Mouse (Mus musculus): Measurements from ENCODE around the gene Myo1g. TPM values are rescaled to one million over a fixed set of nuclear protein-coding genes. Genes with fewer than 3 reads are reported as not detected.

Gene Myo1g
- polyA plus RNA-seq (2015; fragmentation: Nextera tagmentation; extraction: Ambion mirVana) = 2.9 and 4.1 TPM in 2 replicates

DNA sequence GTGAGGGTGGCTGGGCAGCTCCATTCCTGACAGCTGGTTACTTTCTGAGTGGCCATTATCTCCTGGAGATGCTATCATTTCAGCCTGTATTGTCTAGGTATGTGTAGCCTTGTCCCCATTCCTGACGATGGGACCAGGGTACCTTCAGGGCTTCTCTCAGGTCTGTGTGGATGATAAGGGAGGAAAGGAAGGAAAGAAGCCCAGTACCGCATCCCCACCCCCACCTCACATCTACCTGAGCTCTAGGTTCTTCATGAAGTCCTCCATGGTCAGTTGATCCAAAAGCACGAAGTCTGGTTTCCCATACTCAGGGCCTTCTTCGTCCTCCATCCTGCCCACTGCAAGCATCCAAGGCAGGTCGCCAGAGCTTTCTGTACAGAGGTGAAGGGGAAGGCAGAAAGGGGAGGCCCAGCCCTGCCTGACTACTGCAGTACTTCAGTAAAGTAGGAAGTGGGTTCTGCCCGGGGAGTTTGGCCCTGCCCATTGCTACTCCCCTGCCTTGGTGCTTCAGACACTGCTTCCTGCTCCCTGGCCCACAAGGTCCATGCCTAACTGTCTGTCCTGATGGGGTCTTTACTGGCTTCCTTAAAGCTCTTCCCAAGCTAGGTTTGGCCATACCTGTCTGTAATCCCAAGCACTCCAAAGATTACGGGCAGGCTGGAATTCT is at the start of gene Myo1g:
Gene Myo1g, minus strand, starts transcription at position 459 of the 667 bp plus-strand sequence.
- 66% methylated on average over 7 of the region's 7 CpGs for WGBS
- Histone ChIP-seq H3K9ac (no peak within 1 kb of the TSS), H3K4me3 (no peak within 1 kb of the TSS), H3K4me2 (no peak within 1 kb of the TSS), H3K27ac (no peak within 1 kb of the TSS), H3K9me3 (no peaks in the 10 kb centered on the region), H3K4me1 (no peaks in the 10 kb centered on the region), H3K27me3 (no peaks in the 10 kb centered on the region), H3K36me3 (peaks cover 20% of the 10 kb centered on the region)
- ATAC-seq (ENCODE audit: borderline replicate concordance, extremely low read depth, low FRiP score, low TSS enrichment) = no peak

DNA sequence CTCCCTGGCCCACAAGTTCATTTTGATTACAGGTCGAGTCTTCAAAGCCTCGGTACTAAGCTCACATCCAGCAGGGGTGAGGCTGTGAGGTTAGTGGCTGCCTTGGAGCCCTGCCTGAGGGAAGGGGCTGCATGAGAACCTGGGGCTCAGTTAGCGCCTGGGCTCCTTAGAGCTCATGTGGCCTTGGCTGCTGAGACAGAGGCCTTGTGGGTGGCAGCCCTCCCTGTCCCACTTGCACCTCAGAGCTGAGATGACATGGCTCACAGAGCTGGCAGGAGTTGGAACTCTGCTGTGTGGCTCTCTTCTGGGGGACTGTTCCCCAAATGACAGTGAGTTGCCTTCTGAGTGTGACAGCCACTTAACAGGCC is 48.6 kb upstream of the Myo1g start:
- no peaks in the 10 kb centered on the region for H3K27me3 ChIP-seq
- H3K27ac ChIP-seq = no peak overlapping the region
- no peak overlapping the region for H3K4me3 ChIP-seq
- H3K4me2 ChIP-seq = no peak overlapping the region
- ATAC-seq (ENCODE audit: borderline replicate concordance, extremely low read depth, low FRiP score, low TSS enrichment) = no peak
- peaks cover 12% of the 10 kb centered on the region for H3K4me1 ChIP-seq
- H3K9ac ChIP-seq = no peak overlapping the region
- 43% methylated on average over 3 of the region's 3 CpGs for WGBS
- H3K36me3 ChIP-seq = peaks cover 18% of the 10 kb centered on the region
- no peaks in the 10 kb centered on the region for H3K9me3 ChIP-seq

DNA sequence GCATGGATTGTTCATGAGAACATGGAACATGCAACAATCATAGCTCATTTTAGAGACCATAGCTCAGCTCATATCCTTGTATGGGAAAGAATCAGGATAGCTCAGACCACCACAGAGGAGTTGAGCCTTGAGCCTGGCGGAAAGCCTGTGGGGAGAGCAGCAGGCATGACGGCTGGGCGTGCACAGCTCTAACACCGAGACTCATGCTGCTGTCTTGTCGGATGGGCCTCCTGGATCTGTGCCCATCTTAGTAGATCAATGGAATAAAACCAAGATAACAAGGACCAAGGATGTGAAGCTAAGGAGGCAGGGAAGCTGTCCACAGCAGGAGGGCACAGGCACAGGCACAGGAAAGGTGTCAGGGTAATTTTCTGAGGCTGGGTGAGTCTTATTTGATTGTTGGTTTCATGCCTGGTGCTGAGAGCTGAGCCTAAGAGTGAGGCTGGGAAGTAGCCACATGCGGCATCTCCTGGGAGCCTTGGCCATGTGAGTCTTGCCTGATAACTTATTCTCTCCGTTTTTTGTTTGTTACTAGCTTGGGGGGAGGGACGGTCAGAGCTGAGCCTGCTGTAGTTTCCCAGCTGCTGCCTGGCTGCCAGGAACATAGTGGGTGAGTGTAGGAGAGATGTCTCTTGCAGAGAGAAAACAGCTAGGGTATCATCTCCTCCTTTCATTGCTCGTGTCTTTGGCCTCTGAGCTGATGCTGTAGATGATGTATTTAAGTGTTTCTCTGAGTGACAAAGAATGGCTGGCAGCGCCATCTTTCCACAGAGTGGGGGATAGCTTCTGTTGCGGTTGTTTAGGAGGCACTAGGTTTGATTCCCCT is 48.0 kb upstream of the Myo1g start:
- H3K9ac ChIP-seq = no peak overlapping the region
- WGBS = 50% methylated on average over 11 of the region's 11 CpGs
- no peak overlapping the region for H3K4me2 ChIP-seq
- H3K27ac ChIP-seq = 0 out of 2 replicates have a peak overlapping the region, but pooled peaks have one; percentile 22
- ATAC-seq (ENCODE audit: borderline replicate concordance, extremely low read depth, low FRiP score, low TSS enrichment) = peak; percentile 39; the same call in 1 of the 2 replicates
- H3K36me3 ChIP-seq = peaks cover 17% of the 10 kb centered on the region
- H3K4me3 ChIP-seq = no peak overlapping the region
- no peaks in the 10 kb centered on the region for H3K27me3 ChIP-seq
- no peaks in the 10 kb centered on the region for H3K9me3 ChIP-seq
- peaks cover 12% of the 10 kb centered on the region for H3K4me1 ChIP-seq

DNA sequence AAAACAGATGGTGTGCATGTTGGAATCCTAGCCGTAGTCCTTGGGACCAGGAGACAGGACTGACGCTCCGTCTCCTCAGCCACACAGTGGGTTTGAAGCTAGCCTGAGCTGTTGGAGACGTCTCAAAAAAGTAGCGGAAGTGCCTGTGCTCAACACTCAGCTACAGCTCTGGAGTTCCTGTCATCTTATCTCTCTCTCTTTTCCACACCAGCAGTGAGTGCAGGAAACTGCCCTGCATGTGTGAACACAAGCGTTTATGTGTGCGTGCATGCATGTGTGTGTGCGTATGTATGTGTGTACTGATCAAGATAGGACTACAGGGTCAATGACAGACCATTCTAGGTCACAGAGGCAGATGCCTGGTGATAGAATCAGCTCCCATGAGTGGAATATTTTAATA is 47.2 kb upstream of the Myo1g start:
- Histone ChIP-seq H3K4me1 (peaks cover 12% of the 10 kb centered on the region), H3K9ac (no peak overlapping the region), H3K4me3 (no peak overlapping the region), H3K9me3 (no peaks in the 10 kb centered on the region), H3K27me3 (no peaks in the 10 kb centered on the region), H3K36me3 (peaks cover 10% of the 10 kb centered on the region; the same call in 1 of the 2 replicates), H3K4me2 (no peak overlapping the region), H3K27ac (no peak overlapping the region)
- WGBS = 59% methylated on average over 8 of the region's 8 CpGs
- ATAC-seq (ENCODE audit: borderline replicate concordance, extremely low read depth, low FRiP score, low TSS enrichment) = no peak

DNA sequence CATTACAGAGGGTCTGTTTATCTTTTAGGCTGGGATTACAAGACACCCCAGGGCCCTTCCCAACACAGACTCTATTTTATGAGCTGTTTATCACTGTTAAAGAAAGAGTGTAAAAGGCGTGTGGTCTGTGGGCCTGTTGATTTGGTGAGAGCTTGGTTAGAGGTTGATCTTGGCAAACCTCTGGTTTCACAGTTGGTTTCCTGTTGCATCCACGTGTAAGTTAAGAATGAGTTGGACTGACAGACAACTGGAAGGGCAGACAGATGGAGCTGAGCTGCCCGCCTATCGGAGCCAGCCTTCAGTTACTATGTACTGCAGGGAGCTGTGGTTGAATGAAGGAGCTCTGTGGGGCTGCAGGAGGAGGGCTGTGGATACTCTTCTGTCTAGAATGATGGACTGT is 45.7 kb upstream of the Myo1g start:
- ATAC-seq (ENCODE audit: borderline replicate concordance, extremely low read depth, low FRiP score, low TSS enrichment) = no peak
- H3K9me3 ChIP-seq = no peaks in the 10 kb centered on the region
- H3K9ac ChIP-seq = no peak overlapping the region
- 72% methylated on average over 4 of the region's 4 CpGs for WGBS
- H3K4me3 ChIP-seq = no peak overlapping the region
- no peak overlapping the region for H3K4me2 ChIP-seq
- H3K4me1 ChIP-seq = peaks cover 12% of the 10 kb centered on the region
- H3K27me3 ChIP-seq = no peaks in the 10 kb centered on the region
- no peak overlapping the region for H3K27ac ChIP-seq
- H3K36me3 ChIP-seq = peaks cover 5% of the 10 kb centered on the region; the same call in 1 of the 2 replicates

DNA sequence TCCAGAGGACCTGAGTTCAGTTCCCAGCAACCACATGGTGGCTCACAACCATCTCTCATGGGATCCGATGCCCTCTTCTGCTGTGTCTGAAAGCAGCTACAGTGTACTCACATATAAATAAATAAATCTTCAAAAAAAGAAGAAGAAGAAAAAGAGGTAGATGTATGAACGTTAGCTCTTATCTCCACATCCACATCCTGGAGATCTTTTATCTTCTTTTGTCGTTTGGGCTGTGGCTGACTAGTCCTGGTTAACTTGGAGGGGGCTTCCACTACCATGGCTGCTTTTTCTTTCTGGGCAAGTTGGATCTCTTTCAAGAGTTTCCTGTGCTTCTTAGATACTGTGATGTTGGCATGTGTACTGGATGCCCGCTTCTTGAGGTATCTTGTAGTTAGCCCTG is 42.4 kb upstream of the Myo1g start:
- Histone ChIP-seq H3K9ac (no peak overlapping the region), H3K4me2 (no peak overlapping the region), H3K4me1 (peaks cover 4% of the 10 kb centered on the region; the same call in 1 of the 2 replicates), H3K4me3 (no peak overlapping the region), H3K27ac (no peak overlapping the region), H3K27me3 (no peaks in the 10 kb centered on the region), H3K9me3 (no peaks in the 10 kb centered on the region), H3K36me3 (no peaks in the 10 kb centered on the region)
- WGBS = 68% methylated on average over 4 of the region's 4 CpGs
- no peak for ATAC-seq (ENCODE audit: borderline replicate concordance, extremely low read depth, low FRiP score, low TSS enrichment)

DNA sequence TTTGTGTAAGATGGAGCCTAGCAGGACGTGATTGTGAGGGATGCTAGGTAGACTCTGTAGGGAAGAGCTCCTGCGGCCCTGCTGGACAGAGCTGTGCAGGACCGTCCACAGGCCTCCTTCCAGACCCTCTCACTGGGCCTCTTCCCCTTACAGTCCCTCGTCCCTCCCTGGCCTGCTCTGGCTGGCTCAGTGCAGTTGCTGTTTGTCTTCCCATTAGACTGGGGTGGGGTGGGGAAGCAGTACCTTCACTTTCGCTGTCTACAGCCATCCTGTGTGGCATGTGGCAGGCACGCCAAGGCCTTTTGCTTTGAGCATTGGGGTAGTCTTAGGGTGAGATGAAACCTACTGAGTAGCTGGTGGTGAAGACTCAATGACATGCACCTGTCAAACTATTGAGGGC is 41.6 kb upstream of the Myo1g start:
- no peak overlapping the region for H3K4me2 ChIP-seq
- H3K4me3 ChIP-seq = no peak overlapping the region
- WGBS = 69% methylated on average over 6 of the region's 6 CpGs
- no peaks in the 10 kb centered on the region for H3K9me3 ChIP-seq
- H3K36me3 ChIP-seq = no peaks in the 10 kb centered on the region; the same call in 1 of the 2 replicates
- no peak overlapping the region for H3K27ac ChIP-seq
- H3K9ac ChIP-seq = no peak overlapping the region
- ATAC-seq (ENCODE audit: borderline replicate concordance, extremely low read depth, low FRiP score, low TSS enrichment) = no peak
- no peaks in the 10 kb centered on the region for H3K27me3 ChIP-seq
- no peaks in the 10 kb centered on the region for H3K4me1 ChIP-seq

DNA sequence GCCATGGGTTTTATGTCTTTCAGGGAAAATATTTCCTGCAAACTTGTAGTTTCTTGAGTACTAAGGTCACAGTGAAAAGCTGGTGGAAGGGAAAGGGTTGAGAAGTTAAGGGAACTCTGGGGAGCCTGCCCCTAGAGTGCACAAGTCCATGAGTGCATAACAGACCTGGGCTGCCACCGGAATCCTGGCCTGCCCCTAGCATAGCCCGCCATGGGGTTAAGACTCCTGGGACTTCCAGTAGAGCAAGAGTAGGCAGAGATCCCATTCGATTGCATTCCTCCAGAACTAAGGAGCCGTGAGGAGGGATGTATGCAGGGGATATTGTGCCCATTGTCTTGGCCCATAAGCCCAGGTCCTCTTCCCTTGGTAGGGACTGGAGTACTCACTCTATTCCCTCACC is 40.7 kb upstream of the Myo1g start:
- Histone ChIP-seq H3K4me1 (no peaks in the 10 kb centered on the region), H3K4me2 (no peak overlapping the region), H3K4me3 (no peak overlapping the region), H3K9me3 (no peaks in the 10 kb centered on the region), H3K9ac (no peak overlapping the region), H3K27ac (no peak overlapping the region), H3K27me3 (no peaks in the 10 kb centered on the region), H3K36me3 (peaks cover 4% of the 10 kb centered on the region; the same call in 1 of the 2 replicates)
- no peak for ATAC-seq (ENCODE audit: borderline replicate concordance, extremely low read depth, low FRiP score, low TSS enrichment)
- WGBS = 90% methylated on average over 4 of the region's 4 CpGs

DNA sequence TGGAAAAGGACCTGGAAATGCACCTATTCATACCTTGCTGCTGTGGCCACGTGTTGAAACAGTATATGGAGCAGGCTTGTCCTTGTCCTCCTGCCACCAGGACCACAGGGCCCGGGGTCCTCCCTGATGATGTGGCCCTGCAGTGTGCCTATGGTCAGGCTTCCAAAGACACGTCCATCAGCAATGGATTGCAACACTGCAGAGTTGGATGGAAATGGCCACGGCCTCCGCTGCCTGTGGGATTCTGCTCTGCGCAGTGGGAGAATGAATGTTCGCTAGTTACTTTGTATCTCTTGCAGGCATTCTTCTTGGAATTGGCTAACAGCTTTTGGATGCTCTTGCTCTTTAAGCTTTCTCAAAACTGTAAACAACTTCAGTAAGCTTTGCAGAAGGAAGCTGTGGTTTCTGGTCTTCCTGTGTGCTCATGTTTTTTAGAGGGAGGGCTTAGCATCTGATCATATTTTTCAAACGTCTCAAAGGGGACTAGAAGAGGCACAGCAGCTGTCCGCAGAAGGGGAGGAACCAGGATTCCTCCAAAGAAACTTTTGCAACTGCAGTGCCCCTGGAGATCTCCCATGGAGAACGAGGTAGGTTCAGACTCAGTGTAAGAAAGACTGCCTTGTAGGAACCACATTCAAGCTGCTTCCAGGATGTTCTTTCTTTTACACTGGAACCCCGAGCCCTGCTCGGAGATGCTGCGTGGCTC is 40.0 kb upstream of the Myo1g start:
- 76% methylated on average over 13 of the region's 13 CpGs for WGBS
- ATAC-seq (ENCODE audit: borderline replicate concordance, extremely low read depth, low FRiP score, low TSS enrichment) = no peak
- Histone ChIP-seq H3K27ac (0 out of 2 replicates have a peak overlapping the region, but pooled peaks have one; percentile 1), H3K27me3 (no peaks in the 10 kb centered on the region), H3K36me3 (peaks cover 4% of the 10 kb centered on the region; the same call in 1 of the 2 replicates), H3K4me3 (no peak overlapping the region), H3K9me3 (no peaks in the 10 kb centered on the region), H3K4me2 (no peak overlapping the region), H3K4me1 (no peaks in the 10 kb centered on the region), H3K9ac (no peak overlapping the region)

DNA sequence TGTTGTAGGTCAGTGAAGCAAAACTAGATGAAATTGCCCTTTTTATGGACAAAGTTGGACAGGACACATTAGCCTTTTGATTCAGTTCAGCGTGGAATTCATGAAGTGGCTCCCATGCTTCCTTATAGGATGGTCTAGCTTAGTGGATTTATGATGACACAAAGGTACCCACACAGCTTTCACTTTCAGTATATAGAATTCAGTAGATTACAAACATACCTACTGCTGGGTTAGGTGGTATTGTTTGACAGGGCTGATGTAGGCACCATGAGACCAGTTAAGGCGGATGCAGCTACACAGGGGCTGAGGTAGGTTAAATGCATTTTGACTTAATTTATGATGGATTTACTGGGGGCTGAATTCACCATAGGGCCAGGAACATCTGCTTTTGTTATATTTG is 39.2 kb upstream of the Myo1g start:
- Histone ChIP-seq H3K9me3 (no peaks in the 10 kb centered on the region), H3K27ac (no peak overlapping the region), H3K36me3 (peaks cover 4% of the 10 kb centered on the region; the same call in 1 of the 2 replicates), H3K4me1 (0 out of 2 replicates have a peak, but pooled peaks cover 3% of the 10 kb centered on the region), H3K27me3 (no peaks in the 10 kb centered on the region), H3K4me3 (no peak overlapping the region), H3K9ac (no peak overlapping the region), H3K4me2 (no peak overlapping the region)
- no peak for ATAC-seq (ENCODE audit: borderline replicate concordance, extremely low read depth, low FRiP score, low TSS enrichment)
- WGBS = 93% methylated on average over 2 of the region's 2 CpGs

DNA sequence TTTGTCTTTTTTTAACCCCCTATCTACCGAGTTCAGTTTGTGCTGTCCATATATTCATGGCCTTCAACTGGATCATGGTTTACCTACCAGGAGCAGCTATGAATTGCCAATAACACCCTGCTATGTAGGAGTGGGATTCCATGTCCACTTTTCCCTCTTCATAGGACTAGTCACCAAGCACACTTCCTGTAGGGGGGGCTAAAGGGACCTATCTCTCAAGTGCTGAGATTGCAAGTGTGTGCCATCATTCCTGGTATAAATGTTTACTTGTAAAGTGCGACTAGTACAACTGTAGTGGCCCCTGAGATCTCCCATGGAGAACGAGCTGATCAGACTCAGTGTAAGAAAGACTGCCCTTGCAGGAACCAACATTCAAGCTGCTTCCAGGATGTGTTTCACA is 37.5 kb upstream of the Myo1g start:
- 71% methylated on average over 3 of the region's 3 CpGs for WGBS
- Histone ChIP-seq H3K9me3 (no peaks in the 10 kb centered on the region), H3K27me3 (no peaks in the 10 kb centered on the region), H3K27ac (no peak overlapping the region), H3K4me2 (no peak overlapping the region), H3K4me3 (no peak overlapping the region), H3K4me1 (0 out of 2 replicates have a peak, but pooled peaks cover 3% of the 10 kb centered on the region), H3K9ac (no peak overlapping the region), H3K36me3 (peaks cover 6% of the 10 kb centered on the region; the same call in 1 of the 2 replicates)
- ATAC-seq (ENCODE audit: borderline replicate concordance, extremely low read depth, low FRiP score, low TSS enrichment) = no peak
